Mouse (Mus musculus) kidney, postnatal 36 days (tissue): ENCODE measurements around the gene Ankdd1a.

Experiments
- DNase-seq, 2 experiments: peaks; one replicate each; pipeline ENCODE4 v3.0.0; 2021 to 2022; ENCODE audit warnings: mixed read lengths in 2 of 2

Gene Ankdd1a

GRCm38 (mm10) chr9:65519807-65520504, at the start of gene Ankdd1a:
Gene Ankdd1a (minus strand): TSS chr9:65520193.
- no peak for DNase-seq

GRCm38 (mm10) chr9:65569491-65569971, 49.5 kb upstream of the Ankdd1a start:
- DNase-seq: no peak

GRCm38 (mm10) chr9:65568787-65569186, 48.8 kb upstream of the Ankdd1a start:
- no peak for DNase-seq

- no peak for DNase-seq
Measured at GRCm38 (mm10) chr9:65564698-65565097, 44.7 kb upstream of the Ankdd1a start.

GRCm38 (mm10) chr9:65563073-65563472, 43.1 kb upstream of the Ankdd1a start:
- no peak for DNase-seq

DNA sequence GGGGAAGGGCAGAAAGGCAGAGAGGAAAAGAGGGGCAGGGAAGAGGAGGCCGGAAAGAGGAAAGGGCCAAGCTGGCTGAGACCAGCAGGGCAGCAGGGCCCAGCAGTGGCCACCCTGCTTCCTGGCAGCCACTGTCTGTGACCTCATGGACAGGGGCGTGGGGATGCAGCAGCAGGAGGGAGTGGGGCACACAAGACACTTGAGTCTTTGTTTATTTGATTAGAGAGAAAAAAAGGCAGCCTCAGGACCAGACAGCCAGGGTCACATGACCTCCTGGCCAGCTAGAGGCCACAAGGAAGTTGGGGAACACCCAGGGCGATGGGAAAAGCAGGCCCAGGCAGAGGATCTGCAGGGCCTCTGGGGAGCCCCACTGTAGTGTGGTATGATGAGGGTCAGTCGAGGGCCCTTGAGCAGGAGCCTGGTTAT, 42.1 kb upstream of the Ankdd1a start:
- DNase-seq: peak; percentile 49 to 54

DNA sequence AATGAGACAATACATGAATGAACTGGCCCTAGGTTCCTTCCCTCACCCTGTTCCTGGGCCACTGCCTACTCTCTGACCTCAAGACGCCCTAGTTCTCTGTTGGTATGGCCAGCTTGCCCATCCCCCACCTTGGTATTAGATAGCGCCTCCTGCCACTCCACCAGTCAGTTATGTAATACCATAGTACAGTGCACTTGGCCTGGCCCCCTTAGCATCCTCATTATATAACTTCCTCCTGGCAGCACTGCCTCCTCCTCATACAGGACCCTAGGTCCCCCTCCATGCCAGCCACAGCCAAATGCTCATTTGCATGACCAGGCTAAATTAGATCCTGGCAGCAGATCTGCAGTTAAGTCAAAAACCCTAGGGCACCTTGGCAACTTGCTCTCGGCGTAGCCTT, 41.0 kb upstream of the Ankdd1a start:
- DNase-seq: peak; percentile 51 to 69

- DNase-seq: no peak
Measured at GRCm38 (mm10) chr9:65558806-65559205, 38.8 kb upstream of the Ankdd1a start.

- no peak for DNase-seq
Measured at GRCm38 (mm10) chr9:65556979-65557378, 37.0 kb upstream of the Ankdd1a start.

GRCm38 (mm10) chr9:65556349-65556748, 36.4 kb upstream of the Ankdd1a start:
- no peak for DNase-seq

DNA sequence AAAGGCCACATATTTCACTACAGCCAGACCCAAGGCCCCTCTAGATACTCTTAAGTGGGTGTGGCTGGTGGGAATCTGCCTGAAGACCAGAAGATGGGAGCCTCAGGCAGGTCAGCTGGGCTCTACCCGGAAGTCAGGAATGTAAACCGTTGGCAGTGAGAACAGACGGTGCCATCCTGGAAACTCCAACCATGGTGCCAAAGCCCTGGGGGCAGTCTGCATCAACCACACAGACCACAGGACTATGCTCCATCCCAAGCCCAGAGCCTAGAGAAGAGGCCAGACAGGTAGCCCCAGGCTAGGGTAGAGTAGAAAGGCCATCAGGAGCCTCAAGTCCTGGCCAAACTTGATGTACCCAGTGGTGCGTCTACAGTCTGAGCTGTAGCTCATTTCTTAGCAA, 35.6 kb upstream of the Ankdd1a start:
- DNase-seq: no peak

- no peak for DNase-seq
Measured at GRCm38 (mm10) chr9:65555001-65555405, 35.0 kb upstream of the Ankdd1a start.

GRCm38 (mm10) chr9:65552711-65553110, 32.7 kb upstream of the Ankdd1a start:
- no peak for DNase-seq

DNA sequence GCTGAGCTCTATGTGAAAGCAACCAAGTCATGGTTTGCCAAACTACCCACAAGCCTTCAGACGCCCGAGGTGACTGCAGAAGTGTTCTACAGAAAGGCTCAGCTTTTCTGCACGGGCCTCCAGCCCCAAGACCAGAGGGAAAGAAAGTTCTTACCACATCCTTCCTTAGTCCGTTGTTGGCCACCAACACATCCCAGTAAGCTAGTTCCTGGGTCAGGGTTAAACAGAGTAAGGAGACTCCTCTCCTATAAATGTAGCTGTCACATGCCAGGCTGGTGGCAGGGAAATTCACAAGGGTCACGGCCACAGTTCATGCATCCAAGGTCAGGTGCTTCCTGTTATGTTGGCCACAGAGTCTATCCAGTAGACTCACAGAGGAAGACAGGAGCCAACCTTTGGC, 32.1 kb upstream of the Ankdd1a start:
- peak; percentile 54 to 61 for DNase-seq

GRCm38 (mm10) chr9:65551035-65551434, 31.0 kb upstream of the Ankdd1a start:
- peak; percentile 72 to 78 for DNase-seq

- DNase-seq: no peak
Measured at GRCm38 (mm10) chr9:65550079-65550831, 30.3 kb upstream of the Ankdd1a start.

DNA sequence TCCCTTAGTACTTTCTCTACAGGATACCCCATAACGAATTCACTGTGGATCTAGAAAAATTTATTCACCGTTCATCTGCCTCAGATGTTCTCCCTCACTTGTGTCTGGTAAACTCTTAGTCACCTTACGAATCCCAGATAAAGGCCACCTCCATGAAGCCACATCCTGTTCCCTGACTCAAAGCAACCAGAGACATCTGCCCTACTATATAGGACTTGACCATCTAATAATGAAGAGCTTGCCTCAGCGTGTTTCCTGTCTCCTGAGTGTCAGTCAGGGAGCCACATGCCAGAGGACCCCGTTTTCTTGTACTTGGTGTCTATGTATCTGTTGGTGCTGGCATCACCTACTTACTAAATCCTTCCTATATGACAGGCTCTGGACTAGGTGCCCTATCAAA, 29.6 kb upstream of the Ankdd1a start:
- no peak for DNase-seq

GRCm38 (mm10) chr9:65549139-65549538, 29.1 kb upstream of the Ankdd1a start:
- no peak for DNase-seq

GRCm38 (mm10) chr9:65548311-65548710, 28.3 kb upstream of the Ankdd1a start:
- no peak for DNase-seq

DNA sequence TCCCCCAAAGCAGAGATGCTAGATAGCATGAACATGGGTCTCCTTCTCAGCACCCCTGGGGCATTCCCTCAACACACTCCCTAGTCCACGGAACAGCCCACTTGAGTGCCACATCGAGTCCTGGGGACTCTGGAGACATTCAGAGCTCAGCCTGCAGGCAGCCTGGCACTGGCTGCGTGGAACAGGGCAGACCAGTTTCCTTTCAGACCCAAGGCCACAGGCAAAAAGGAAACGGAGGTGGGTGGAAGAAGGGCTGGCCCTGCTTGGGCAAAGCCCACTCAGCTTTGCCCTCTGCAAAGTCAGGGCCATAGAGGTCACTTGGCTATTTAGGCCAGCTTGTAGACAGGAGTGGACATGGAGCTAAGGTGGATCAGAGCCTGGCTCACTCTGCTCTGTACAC, 27.9 kb upstream of the Ankdd1a start:
- DNase-seq: no peak

GRCm38 (mm10) chr9:65547111-65547510, 27.1 kb upstream of the Ankdd1a start:
- DNase-seq: no peak

GRCm38 (mm10) chr9:65546413-65546695, 26.4 kb upstream of the Ankdd1a start:
- DNase-seq: no peak

DNA sequence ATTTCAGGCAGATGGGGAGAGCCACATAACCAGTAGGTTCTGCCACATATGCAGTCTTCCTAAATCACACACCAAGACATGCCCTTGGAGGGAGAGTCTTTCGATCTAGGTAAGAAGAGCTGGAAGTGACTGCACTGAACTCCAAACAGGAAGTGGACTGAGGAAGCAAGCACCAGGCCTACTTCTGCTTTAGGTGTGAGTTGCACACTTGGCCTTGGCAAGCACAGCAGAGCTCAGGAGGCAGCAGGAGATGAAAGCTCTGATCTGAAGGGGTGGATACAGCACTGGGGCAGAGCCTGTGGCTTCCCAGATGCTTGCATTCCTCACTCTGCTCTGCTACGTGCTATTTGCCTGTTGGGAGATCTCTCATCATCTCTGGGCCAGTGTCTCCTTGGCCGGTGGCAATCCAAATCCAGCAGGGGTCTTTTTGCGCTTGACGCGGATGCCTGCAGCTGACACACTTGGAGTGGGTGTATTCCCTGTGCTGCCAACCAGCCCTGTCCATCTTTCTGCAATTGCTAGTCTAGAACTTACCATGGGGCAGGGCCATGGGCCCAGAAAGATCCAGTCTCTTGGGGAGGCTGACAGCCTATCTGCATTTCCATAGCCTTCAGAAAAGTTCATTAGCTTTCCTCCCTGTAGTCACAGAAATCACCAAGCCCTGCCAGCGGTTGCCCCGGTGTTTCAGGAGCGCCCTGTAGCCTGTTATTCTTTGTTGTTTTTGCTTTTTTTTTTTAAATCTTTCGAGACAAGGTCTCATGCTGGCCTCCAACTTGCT, 25.8 kb upstream of the Ankdd1a start:
- DNase-seq: no peak

DNA sequence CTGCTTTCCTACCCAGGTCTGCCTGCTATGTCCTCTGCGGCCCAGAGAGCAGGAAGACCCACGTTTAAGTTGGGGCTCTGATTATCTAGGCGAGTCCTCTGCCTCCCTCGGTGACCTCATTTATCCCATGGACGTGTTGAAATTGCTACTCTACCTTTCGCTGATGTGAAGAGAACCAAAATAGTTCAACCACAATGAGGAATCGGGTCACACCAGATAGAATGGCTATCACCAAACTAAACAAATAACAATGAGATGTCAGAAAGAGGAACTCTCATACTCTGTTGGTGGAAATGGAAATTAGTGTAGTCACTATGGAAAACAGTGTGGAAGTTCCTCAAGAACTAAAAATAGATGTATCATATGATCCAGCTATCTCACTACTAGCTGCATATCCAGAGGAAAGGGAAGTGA, 22.1 kb upstream of the Ankdd1a start:
- DNase-seq: no peak
